Comparison of ENCODE assay signal across 8 mouse cellular contexts in genomic region chr4:132973814-132974398, GRCm38 (mm10). TPM values are rescaled to one million over a fixed set of nuclear protein-coding genes. Genes with fewer than 3 reads are reported as not detected.
A peak's percentile ranks its signal among the peaks of the same experiment; 100 is the strongest.
DNase-seq lines count a peak whose midpoint lies in the region; ATAC-seq lines count a peak whose summit lies in the region.

Fgr (plus strand) TSS chr4:132974095.

- peak; percentile 29 for DNase-seq in kidney, adult 18-20 months
- no peak for DNase-seq in kidney, postnatal 4 days
- DNase-seq in urinary bladder, postnatal 4 days (ENCODE audit: low spot score in 2 of 2), result no peak
- no peak for DNase-seq in retina, postnatal 1 day
- DNase-seq in retina, embryonic 14.5 days (ENCODE audit: low spot score), result no peak

- peaks cover 9% of the 10 kb centered on the region for H3K27me3 ChIP-seq in heart, embryonic 16.5 days (ENCODE audit: control insufficient read depth, insufficient read depth, low read length)
- peaks cover 17% of the 10 kb centered on the region for H3K27me3 ChIP-seq in limb, embryonic 15.5 days
- H3K27me3 ChIP-seq in neural tube, embryonic 12.5 days (replicated peaks), result peaks cover 44% of the 10 kb centered on the region

- ATAC-seq in heart, embryonic 16.5 days (replicated peaks; ENCODE audit: extremely low read depth, insufficient read depth, low FRiP score), result peak; percentile 16; the same call in 1 of the 2 replicates
- ATAC-seq in limb, embryonic 15.5 days (ENCODE audit: insufficient number of reproducible peaks, low FRiP score, low TSS enrichment, low read depth), result no peak
- ATAC-seq in neural tube, embryonic 12.5 days (ENCODE audit: low FRiP score, low read depth), result no peak

- H3K4me3 ChIP-seq in heart, embryonic 16.5 days (ENCODE audit: low read length), result peak within 1 kb of the TSS; percentile 40
- H3K4me3 ChIP-seq in limb, embryonic 15.5 days, result peak within 1 kb of the TSS; percentile 15; the same call in 1 of the 2 replicates
- H3K4me3 ChIP-seq in neural tube, embryonic 12.5 days, result no peak within 1 kb of the TSS; the same call in 1 of the 2 replicates

- no peaks in the 10 kb centered on the region for H3K9me3 ChIP-seq in heart, embryonic 16.5 days (replicated peaks; ENCODE audit: control insufficient read depth, low read length)
- no peaks in the 10 kb centered on the region for H3K9me3 ChIP-seq in limb, embryonic 15.5 days
- no peaks in the 10 kb centered on the region for H3K9me3 ChIP-seq in neural tube, embryonic 12.5 days

- H3K9ac ChIP-seq in heart, embryonic 16.5 days (ENCODE audit: low read length), result peak within 1 kb of the TSS; percentile 61
- H3K9ac ChIP-seq in limb, embryonic 15.5 days, result no peak within 1 kb of the TSS
- H3K9ac ChIP-seq in neural tube, embryonic 12.5 days, result no peak within 1 kb of the TSS

- 17% methylated on average over 21 of the region's 21 CpGs for WGBS in heart, embryonic 16.5 days
- WGBS in limb, embryonic 15.5 days, result 16% methylated on average over 21 of the region's 21 CpGs
- WGBS in neural tube, embryonic 12.5 days, result 7% methylated on average over 21 of the region's 21 CpGs

- peaks cover 25% of the 10 kb centered on the region for H3K4me1 ChIP-seq in heart, embryonic 16.5 days (ENCODE audit: control insufficient read depth, insufficient read depth, low read length)
- H3K4me1 ChIP-seq in limb, embryonic 15.5 days, result peaks cover 23% of the 10 kb centered on the region
- H3K4me1 ChIP-seq in neural tube, embryonic 12.5 days, result peaks cover 26% of the 10 kb centered on the region; the same call in 1 of the 2 replicates

- H3K4me2 ChIP-seq in heart, embryonic 16.5 days (ENCODE audit: low read depth, low read length), result peak within 1 kb of the TSS; percentile 61
- peak within 1 kb of the TSS; percentile 38 for H3K4me2 ChIP-seq in limb, embryonic 15.5 days
- peak within 1 kb of the TSS; percentile 49 for H3K4me2 ChIP-seq in neural tube, embryonic 12.5 days (replicated peaks)

- H3K27ac ChIP-seq in heart, embryonic 16.5 days (ENCODE audit: low read length), result peak within 1 kb of the TSS; percentile 74
- H3K27ac ChIP-seq in limb, embryonic 15.5 days, result peak within 1 kb of the TSS; percentile 47
- H3K27ac ChIP-seq in neural tube, embryonic 12.5 days, result no peak within 1 kb of the TSS

- no peaks in the 10 kb centered on the region for H3K36me3 ChIP-seq in heart, embryonic 16.5 days (ENCODE audit: control insufficient read depth, insufficient read depth)
- H3K36me3 ChIP-seq in limb, embryonic 15.5 days, result no peaks in the 10 kb centered on the region
- H3K36me3 ChIP-seq in neural tube, embryonic 12.5 days, result no peaks in the 10 kb centered on the region

RNA-seq across cellular contexts. Expression of gene Fgr, which starts in this region (rescaled TPM):
- polyA plus RNA-seq in heart, embryonic 16.5 days (2015; fragmentation: Nextera tagmentation; extraction: Ambion mirVana), result 0.70 and 1.4 TPM in 2 replicates
- polyA plus RNA-seq in limb, embryonic 15.5 days (2015; fragmentation: Nextera tagmentation; extraction: Ambion mirVana), result 0.36 and 0.41 TPM in 2 replicates
- 0.22 and 0.28 TPM in 2 replicates for polyA plus RNA-seq in neural tube, embryonic 12.5 days (2016; fragmentation: Nextera tagmentation; extraction: Ambion mirVana)
